Mouse (Mus musculus) heart, adult 2 months (tissue): ENCODE measurements at regions not wholly inside any gene's neighbourhood (a gene's known extent, or its start where the extent isn't known, plus 50 kb on each side); places are given as distances from the start of the nearest gene placed in this dataset.

Experiments
- CTCF ChIP-seq: fragments of 200-600 bp; IDR thresholded peaks from 2 replicates; pipeline ENCODE4 v1.8.1; 2022; ENCODE audit warnings: antibody characterized with exemption, mild to moderate bottlenecking, moderate library complexity
- EP300 ChIP-seq: fragments of 200-500 bp; IDR thresholded peaks from 2 replicates; pipeline ENCODE4 v1.6.1; 2011; ENCODE audit warnings: low read depth, low read length, control low read depth; ENCODE audit not compliant: insufficient read depth

DNA sequence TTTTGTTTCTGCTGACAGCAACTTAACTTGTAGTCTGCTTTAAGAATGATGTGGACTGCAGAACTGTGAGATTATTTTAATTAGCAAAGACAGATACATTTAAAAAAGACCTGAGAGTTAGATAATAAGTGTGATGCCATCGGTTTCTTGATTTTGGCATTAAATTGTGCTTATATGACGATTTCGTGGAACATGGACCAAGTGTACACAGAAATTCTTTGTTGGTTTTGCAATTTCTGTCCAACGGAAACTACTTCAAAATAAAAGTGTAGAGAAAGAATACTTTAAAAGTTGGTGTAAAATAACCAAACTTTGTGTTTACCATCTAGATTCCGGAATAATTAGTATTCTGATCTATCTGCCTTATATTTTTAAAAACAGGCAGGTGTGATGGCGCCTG is 81.4 kb upstream of the Pik3r1 start:
- TF ChIP-seq CTCF (no peak), EP300 (no peak)
